Mouse (Mus musculus): ENCODE measurements around the gene Psmb11.

DNA sequence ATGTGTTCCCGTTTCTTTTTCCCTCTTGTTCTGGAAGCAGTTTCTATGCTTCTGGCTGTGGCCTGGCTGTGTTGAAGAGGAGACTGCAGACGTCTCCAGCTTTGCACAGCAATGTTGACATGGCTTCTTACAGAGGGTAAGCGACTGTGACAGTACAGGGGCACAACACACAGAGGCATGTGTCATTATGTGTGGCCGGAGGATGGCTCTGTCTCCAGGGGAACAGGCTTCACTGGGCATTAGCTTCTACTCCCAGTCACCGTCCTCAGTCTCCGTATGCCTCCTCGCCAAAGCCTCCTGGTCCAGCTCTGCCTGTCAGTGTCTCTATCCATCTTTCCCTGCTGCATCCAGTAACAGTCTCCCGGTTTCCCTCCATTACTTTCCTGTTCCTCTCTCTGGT, 14.0 kb upstream of the Psmb11 start:
- TF ChIP-seq CTCF (IDR thresholded peaks at IDR 0.05; ENCODE audit: low read depth, low read length) (no peak), GATA1 (IDR thresholded peaks at IDR 0.05; ENCODE audit: borderline replicate concordance, low read length) (no peak), TAL1 (conservative IDR thresholded peaks at IDR 0.05; ENCODE audit: low read depth, low read length) (no peak), GATA2 (IDR thresholded peaks at IDR 0.05; ENCODE audit: borderline replicate concordance, low read depth, low read length) (no peak)
